Mouse (Mus musculus): ENCODE data around the gene Tns3. TPM values are rescaled to one million over a fixed set of nuclear protein-coding genes. Genes with fewer than 3 reads are reported as not detected.

Tns3 gene
- 15.7 and 20.3 TPM in 2 replicates for polyA plus RNA-seq (2012)

GRCm38 (mm10) chr11:8664393-8664743, at the start of gene Tns3:
TSS of gene Tns3 (minus strand) at chr11:8664535.

Data from megakaryocyte-erythroid progenitor cell, adult 5 weeks (primary cell).